Mouse (Mus musculus) bone marrow macrophage, adult 2 months (primary cell): Measurements from ENCODE around the gene Usp6nl.

Experiments
- CTCF ChIP-seq: IDR thresholded peaks from 2 replicates; pipeline ENCODE4 v1.5.1; 2012; ENCODE audit warnings: low read depth, mild to moderate bottlenecking, low read length, moderate library complexity
- POLR2A ChIP-seq: IDR thresholded peaks from 2 replicates; pipeline ENCODE4 v1.6.1; 2012; ENCODE audit warnings: mild to moderate bottlenecking, low read depth, low read length, borderline replicate concordance

DNA sequence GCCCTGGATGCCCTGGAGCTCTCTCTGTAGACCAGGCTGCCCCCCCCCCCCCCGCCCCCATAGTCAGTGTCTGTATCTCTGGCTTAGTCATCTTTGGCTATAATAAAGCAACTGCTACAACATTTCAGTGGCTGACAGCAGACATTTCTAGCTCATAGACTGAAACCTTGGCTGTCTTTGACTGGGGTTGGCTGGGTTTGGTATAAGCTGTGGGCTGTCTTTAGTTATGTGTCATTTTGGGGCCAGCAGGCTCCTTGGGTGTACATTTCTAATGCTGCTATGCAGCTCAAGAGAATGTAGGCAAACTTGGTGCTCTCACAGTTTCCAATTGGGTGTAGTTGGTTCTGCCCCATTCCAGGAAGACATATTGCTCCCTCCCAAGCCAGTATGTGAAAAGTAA, 11.1 kb downstream of the Usp6nl start:
- TF ChIP-seq CTCF = no peak
- TF ChIP-seq POLR2A = no peak
